Mouse (Mus musculus): Measurements from ENCODE around the gene Cmtr2. TPM values are rescaled to one million over a fixed set of nuclear protein-coding genes. Genes with fewer than 3 reads are reported as not detected.
A peak's percentile ranks its signal among the peaks of the same experiment; 100 is the strongest.

Cmtr2 gene
- total RNA-seq (2014; fragmentation: Nextera tagmentation): 10.5 and 12.2 TPM in 2 replicates
- 14.4 and 17.1 TPM in 2 replicates for total RNA-seq (2017)
- 1.3 and 1.5 TPM in 2 replicates for polyA plus RNA-seq (2012)

GRCm38 (mm10) chr8:110215365-110215764, at the start of gene Cmtr2:
TSS of gene Cmtr2 (plus strand) at chr8:110215665.
- Histone ChIP-seq H3K27me3 (ENCODE audit: insufficient read depth, low read length) (no peaks in the 10 kb centered on the region), H3K36me3 (replicated peaks) (peaks cover 11% of the 10 kb centered on the region), H3K9me3 (replicated peaks) (no peaks in the 10 kb centered on the region), H3K4me1 (ENCODE audit: insufficient read depth, low read depth, low read length) (peaks cover 17% of the 10 kb centered on the region), H3K4me3 (ENCODE audit: low read depth, low read length) (no peak within 1 kb of the TSS)
- DNase-seq (ENCODE audit: low spot score) (no peak), ATAC-seq (ENCODE audit: extremely low read depth, insufficient number of reproducible peaks, low FRiP score, poor library complexity, severe bottlenecking) (no peak)
- TF ChIP-seq GATA1 (IDR thresholded peaks at IDR 0.05; ENCODE audit: borderline replicate concordance, low read length): no peak
- no peak for TF ChIP-seq TAL1 (conservative IDR thresholded peaks at IDR 0.05; ENCODE audit: low read depth, low read length)
- TF ChIP-seq POLR2AphosphoS5 (IDR thresholded peaks at IDR 0.05; ENCODE audit: insufficient replicate concordance, low read depth, low read length): no peak
- TF ChIP-seq GATA2 (IDR thresholded peaks at IDR 0.05; ENCODE audit: borderline replicate concordance, low read depth, low read length): no peak
- TF ChIP-seq CTCF (IDR thresholded peaks at IDR 0.05; ENCODE audit: low read depth, low read length): no peak

- no peak overlapping the region for H3K4me3 ChIP-seq (ENCODE audit: low read depth, low read length)
- no peak for DNase-seq (ENCODE audit: low spot score)
- peaks cover 69% of the 10 kb centered on the region for H3K9me3 ChIP-seq (replicated peaks)
- TF ChIP-seq TAL1 (conservative IDR thresholded peaks at IDR 0.05; ENCODE audit: low read depth, low read length): no peak
- no peak for TF ChIP-seq CTCF (IDR thresholded peaks at IDR 0.05; ENCODE audit: low read depth, low read length)
- TF ChIP-seq GATA1 (IDR thresholded peaks at IDR 0.05; ENCODE audit: borderline replicate concordance, low read length): no peak
- TF ChIP-seq GATA2 (IDR thresholded peaks at IDR 0.05; ENCODE audit: borderline replicate concordance, low read depth, low read length): no peak
- no peak for TF ChIP-seq POLR2AphosphoS5 (IDR thresholded peaks at IDR 0.05; ENCODE audit: insufficient replicate concordance, low read depth, low read length)
- no peak for ATAC-seq (ENCODE audit: extremely low read depth, insufficient number of reproducible peaks, low FRiP score, poor library complexity, severe bottlenecking)
- no peaks in the 10 kb centered on the region for H3K27me3 ChIP-seq (ENCODE audit: insufficient read depth, low read length)
- H3K36me3 ChIP-seq (replicated peaks): no peaks in the 10 kb centered on the region
- H3K4me1 ChIP-seq (ENCODE audit: insufficient read depth, low read depth, low read length): no peaks in the 10 kb centered on the region
Measured at GRCm38 (mm10) chr8:110166270-110166669, 49.2 kb upstream of the Cmtr2 start.

- DNase-seq (ENCODE audit: low spot score) (no peak), ATAC-seq (ENCODE audit: extremely low read depth, insufficient number of reproducible peaks, low FRiP score, poor library complexity, severe bottlenecking) (no peak)
- no peaks in the 10 kb centered on the region for H3K4me1 ChIP-seq (ENCODE audit: insufficient read depth, low read depth, low read length)
- H3K36me3 ChIP-seq (replicated peaks): no peaks in the 10 kb centered on the region
- H3K27me3 ChIP-seq (ENCODE audit: insufficient read depth, low read length): no peaks in the 10 kb centered on the region
- H3K9me3 ChIP-seq (replicated peaks): peaks cover 67% of the 10 kb centered on the region
- H3K4me3 ChIP-seq (ENCODE audit: low read depth, low read length): peak within 1 kb of the TSS; percentile 20; the same call in 1 of the 2 replicates
- TF ChIP-seq POLR2AphosphoS5 (IDR thresholded peaks at IDR 0.05; ENCODE audit: insufficient replicate concordance, low read depth, low read length): no peak
- TF ChIP-seq TAL1 (conservative IDR thresholded peaks at IDR 0.05; ENCODE audit: low read depth, low read length): no peak
- TF ChIP-seq CTCF (IDR thresholded peaks at IDR 0.05; ENCODE audit: low read depth, low read length): no peak
- no peak for TF ChIP-seq GATA1 (IDR thresholded peaks at IDR 0.05; ENCODE audit: borderline replicate concordance, low read length)
- no peak for TF ChIP-seq GATA2 (IDR thresholded peaks at IDR 0.05; ENCODE audit: borderline replicate concordance, low read depth, low read length)
Measured at GRCm38 (mm10) chr8:110168046-110168445, 47.4 kb upstream of the Cmtr2 start, which contains the start of gene Calb2. TSS of gene Calb2 (minus strand) at chr8:110168210.

GRCm38 (mm10) chr8:110172161-110172560, 43.3 kb upstream of the Cmtr2 start:
- Histone ChIP-seq H3K36me3 (replicated peaks) (no peaks in the 10 kb centered on the region), H3K4me1 (ENCODE audit: insufficient read depth, low read depth, low read length) (no peaks in the 10 kb centered on the region), H3K4me3 (ENCODE audit: low read depth, low read length) (no peak overlapping the region), H3K9me3 (replicated peaks) (peaks cover 63% of the 10 kb centered on the region), H3K27me3 (ENCODE audit: insufficient read depth, low read length) (no peaks in the 10 kb centered on the region)
- ATAC-seq (ENCODE audit: extremely low read depth, insufficient number of reproducible peaks, low FRiP score, poor library complexity, severe bottlenecking): no peak
- no peak for DNase-seq (ENCODE audit: low spot score)
- TF ChIP-seq CTCF (IDR thresholded peaks at IDR 0.05; ENCODE audit: low read depth, low read length) (no peak), POLR2AphosphoS5 (IDR thresholded peaks at IDR 0.05; ENCODE audit: insufficient replicate concordance, low read depth, low read length) (no peak)

- no peaks in the 10 kb centered on the region for H3K36me3 ChIP-seq (replicated peaks)
- H3K27me3 ChIP-seq (ENCODE audit: insufficient read depth, low read length): no peaks in the 10 kb centered on the region
- H3K4me1 ChIP-seq (ENCODE audit: insufficient read depth, low read depth, low read length): no peaks in the 10 kb centered on the region
- no peak overlapping the region for H3K4me3 ChIP-seq (ENCODE audit: low read depth, low read length)
- DNase-seq (ENCODE audit: low spot score) (no peak), ATAC-seq (ENCODE audit: extremely low read depth, insufficient number of reproducible peaks, low FRiP score, poor library complexity, severe bottlenecking) (no peak)
- no peak for TF ChIP-seq CTCF (IDR thresholded peaks at IDR 0.05; ENCODE audit: low read depth, low read length)
- no peak for TF ChIP-seq GATA2 (IDR thresholded peaks at IDR 0.05; ENCODE audit: borderline replicate concordance, low read depth, low read length)
- TF ChIP-seq POLR2AphosphoS5 (IDR thresholded peaks at IDR 0.05; ENCODE audit: insufficient replicate concordance, low read depth, low read length): no peak
- no peak for TF ChIP-seq TAL1 (conservative IDR thresholded peaks at IDR 0.05; ENCODE audit: low read depth, low read length)
- H3K9me3 ChIP-seq (replicated peaks): peaks cover 69% of the 10 kb centered on the region
Measured at GRCm38 (mm10) chr8:110174826-110175225, 40.6 kb upstream of the Cmtr2 start.

- no peak for DNase-seq (ENCODE audit: low spot score)
- no peaks in the 10 kb centered on the region for H3K27me3 ChIP-seq (ENCODE audit: insufficient read depth, low read length)
- no peaks in the 10 kb centered on the region for H3K36me3 ChIP-seq (replicated peaks)
- H3K9me3 ChIP-seq (replicated peaks): peaks cover 75% of the 10 kb centered on the region
- no peak for ATAC-seq (ENCODE audit: extremely low read depth, insufficient number of reproducible peaks, low FRiP score, poor library complexity, severe bottlenecking)
- no peak overlapping the region; the same call in 1 of the 2 replicates for H3K4me3 ChIP-seq (ENCODE audit: low read depth, low read length)
- H3K4me1 ChIP-seq (ENCODE audit: insufficient read depth, low read depth, low read length): no peaks in the 10 kb centered on the region
- TF ChIP-seq GATA2 (IDR thresholded peaks at IDR 0.05; ENCODE audit: borderline replicate concordance, low read depth, low read length): no peak
- no peak for TF ChIP-seq CTCF (IDR thresholded peaks at IDR 0.05; ENCODE audit: low read depth, low read length)
- no peak for TF ChIP-seq TAL1 (conservative IDR thresholded peaks at IDR 0.05; ENCODE audit: low read depth, low read length)
- no peak for TF ChIP-seq GATA1 (IDR thresholded peaks at IDR 0.05; ENCODE audit: borderline replicate concordance, low read length)
- no peak for TF ChIP-seq POLR2AphosphoS5 (IDR thresholded peaks at IDR 0.05; ENCODE audit: insufficient replicate concordance, low read depth, low read length)
Measured at GRCm38 (mm10) chr8:110177359-110178155, 37.9 kb upstream of the Cmtr2 start.

Data from G1E (cell line).